Mouse (Mus musculus) c-Kit-negative CD71-positive TER-119-positive erythroid progenitor cells, embryonic 14.5 days (primary cell): Measurements from ENCODE around the gene Akr1d1.

Experiments used
- DNase-seq: peaks from one replicate; pipeline ENCODE4 v3.0.0-alpha.2; 2013; ENCODE audit warnings: low read depth, low spot score

Gene Akr1d1

DNA sequence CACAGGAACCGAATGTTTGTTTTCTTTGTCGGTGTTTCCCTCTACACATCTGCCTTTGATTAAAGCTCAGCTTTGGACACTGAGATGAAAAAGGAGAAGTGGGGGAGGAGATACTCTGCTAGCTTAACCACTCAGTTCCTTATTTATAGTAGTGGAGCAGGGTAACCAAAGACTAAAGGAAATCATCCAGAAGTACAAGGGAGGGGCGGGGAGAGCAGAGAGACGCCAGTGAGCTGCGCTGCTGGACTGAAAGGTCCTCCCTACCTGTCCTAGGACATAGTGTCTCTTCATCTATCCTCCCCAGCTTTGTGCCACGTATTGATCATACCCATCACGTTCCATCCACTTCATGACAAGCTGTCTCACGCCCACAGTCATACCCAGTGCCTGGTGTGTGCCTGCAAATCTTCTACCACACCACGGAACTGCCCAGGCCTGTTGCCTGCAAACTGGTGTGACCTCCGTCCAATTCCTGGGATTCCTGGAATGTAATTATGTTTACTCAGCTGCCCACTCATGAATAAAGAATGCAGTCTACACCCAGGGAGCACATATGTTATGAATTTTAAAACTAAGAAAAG, 87.5 kb downstream of the Akr1d1 start:
- no peak for DNase-seq
